Mouse (Mus musculus) intestine, embryonic 14.5 days (tissue): ENCODE measurements around the gene Bricd5. TPM values are rescaled to one million over a fixed set of nuclear protein-coding genes. Genes with fewer than 3 reads are reported as not detected.
A peak's percentile ranks its signal among the peaks of the same experiment; 100 is the strongest.
"Not testable (repeated sequence)": the region's sequence is repeated elsewhere in the genome, so short reads cannot be mapped to it uniquely, and the experiment has no call there.

ENCODE experiments used
- ATAC-seq: fragments of 200-750 bp; cut with Nextera tagmentation; replicated peaks from 2 replicates; pipeline ENCODE4 v1.8.0; 2017; ENCODE audit warnings: low read depth, moderate number of reproducible peaks, moderate TSS enrichment, moderate library complexity; ENCODE audit not compliant: low FRiP score, low TSS enrichment
- DNase-seq: peaks from one replicate; pipeline ENCODE4 v3.0.0-alpha.2; 2018; ENCODE audit warnings: low spot score
- H3K27ac ChIP-seq: fragments of 300-500 bp; sonication (generic); 2 replicates; pipeline ENCODE4 v1.5.1; 2014; ENCODE audit warnings: low read depth, mild to moderate bottlenecking, control low read depth
- H3K27me3 ChIP-seq: fragments of 300-500 bp; sonication (generic); replicated peaks from 2 replicates; pipeline ENCODE4 v1.6.1; 2014; ENCODE audit warnings: low read length, control low read depth; ENCODE audit not compliant: control insufficient read depth, insufficient read depth
- H3K36me3 ChIP-seq: fragments of 300-500 bp; sonication (generic); 2 replicates; pipeline ENCODE4 v1.6.1; 2014; ENCODE audit warnings: low read length, control low read depth; ENCODE audit not compliant: control insufficient read depth, insufficient read depth
- H3K4me1 ChIP-seq: fragments of 300-500 bp; sonication (generic); replicated peaks from 2 replicates; pipeline ENCODE4 v1.6.1; 2014; ENCODE audit warnings: low read length, control low read depth, mixed read lengths; ENCODE audit not compliant: control insufficient read depth, insufficient read depth
- H3K4me2 ChIP-seq: fragments of 300-500 bp; sonication (generic); 2 replicates; pipeline ENCODE4 v1.6.1; 2014; ENCODE audit warnings: low read length
- H3K4me3 ChIP-seq: fragments of 300-500 bp; sonication (generic); 2 replicates; pipeline ENCODE4 v1.5.1; 2014; ENCODE audit warnings: low read depth, low read length, control low read depth, mixed read lengths
- H3K9ac ChIP-seq: fragments of 300-500 bp; sonication (generic); 2 replicates; pipeline ENCODE4 v1.6.1; 2014; ENCODE audit warnings: mild to moderate bottlenecking, low read length
- H3K9me3 ChIP-seq: fragments of 300-500 bp; sonication (generic); 2 replicates; pipeline ENCODE4 v1.6.1; 2016; ENCODE audit warnings: low read length, control low read depth; ENCODE audit not compliant: control insufficient read depth
- WGBS: fragments of 180-500 bp; shearing (Covaris S2); extraction: QIAGEN DNeasy Blood & Tissue Kit; methylation state at CpG from one replicate; pipeline ENCODE4 v1.1.7; 2014; 5-methylcytosine and 5-hydroxymethylcytosine counted together
- polyA plus RNA-seq: library from polyadenylated mRNA; unstranded; fragments of >200 nt; fragmentation: Nextera tagmentation; extraction: Ambion mirVana; gene quantifications from 2 replicates; pipeline ENCODE4 v1.2.1, GENCODE M21; 2014

The Bricd5 gene
- 0.50 and 0.53 TPM in 2 replicates for polyA plus RNA-seq

- Histone ChIP-seq H3K4me1 (peaks cover 29% of the 10 kb centered on the region), H3K27me3 (no peaks in the 10 kb centered on the region), H3K4me3 (no peak within 1 kb of the TSS), H3K36me3 (peaks cover 44% of the 10 kb centered on the region), H3K9me3 (no peaks in the 10 kb centered on the region), H3K27ac (peak within 1 kb of the TSS; percentile 40; the same call in 1 of the 2 replicates), H3K4me2 (peak within 1 kb of the TSS; percentile 97), H3K9ac (no peak within 1 kb of the TSS)
- DNase-seq, result no peak
- WGBS, result 74% methylated on average over 6 of the region's 6 CpGs
- ATAC-seq, result no peak
These were observed at the start of gene Bricd5 for GRCm38 (mm10) chr17:24473612-24474275. Gene Bricd5 (plus strand): TSS chr17:24473884.

- WGBS, result 94% methylated on average over 5 of the region's 5 CpGs
- Histone ChIP-seq H3K9me3 (no peaks in the 10 kb centered on the region), H3K36me3 (peaks cover 60% of the 10 kb centered on the region)
These were observed 49.2 kb upstream of the Bricd5 start for GRCm38 (mm10) chr17:24424489-24424888.

GRCm38 (mm10) chr17:24425326-24425725 is 48.4 kb upstream of the Bricd5 start:
- not testable (repeated sequence) for ATAC-seq, H3K4me1 ChIP-seq, H3K4me3 ChIP-seq, H3K27ac ChIP-seq, H3K9ac ChIP-seq, DNase-seq, H3K4me2 ChIP-seq, H3K9me3 ChIP-seq, H3K27me3 ChIP-seq
- WGBS, result 83% methylated on average over 5 of the region's 8 CpGs
- H3K36me3 ChIP-seq, result peaks cover 51% of the 10 kb centered on the region

More at GRCm38 (mm10) chr17:24424489-24424888, 49.2 kb upstream of the Bricd5 start:
- Histone ChIP-seq H3K4me2 (no peak overlapping the region), H3K27me3 (no peaks in the 10 kb centered on the region), H3K9ac (no peak overlapping the region), H3K4me3 (no peak overlapping the region), H3K27ac (no peak overlapping the region), H3K4me1 (peaks cover 5% of the 10 kb centered on the region)
- no peak for DNase-seq
- no peak for ATAC-seq

- no peak overlapping the region for H3K9ac ChIP-seq
- peaks cover 46% of the 10 kb centered on the region for H3K36me3 ChIP-seq
- no peak overlapping the region for H3K4me3 ChIP-seq
- ATAC-seq (0 out of 2 replicates have a peak, but pooled peaks have one; percentile 0), DNase-seq (no peak)
- peak overlapping the region; percentile 93; the same call in 1 of the 2 replicates for H3K27ac ChIP-seq
- no peaks in the 10 kb centered on the region for H3K9me3 ChIP-seq
- no peaks in the 10 kb centered on the region for H3K27me3 ChIP-seq
- H3K4me1 ChIP-seq, result peaks cover 5% of the 10 kb centered on the region
- H3K4me2 ChIP-seq, result no peak overlapping the region; the same call in 1 of the 2 replicates
- 86% methylated on average over 7 of the region's 7 CpGs for WGBS
These were observed 47.8 kb upstream of the Bricd5 start for GRCm38 (mm10) chr17:24425905-24426304.

GRCm38 (mm10) chr17:24426471-24427169 is 47.1 kb upstream of the Bricd5 start, which contains the start of gene Eci1:
Gene Eci1 (plus strand): TSS chr17:24426641.
- under 1% methylated on average over 48 of the region's 48 CpGs for WGBS
- H3K9ac ChIP-seq, result peak within 1 kb of the TSS; percentile 86
- peak within 1 kb of the TSS; percentile 74 for H3K4me2 ChIP-seq
- peaks cover 5% of the 10 kb centered on the region for H3K4me1 ChIP-seq
- ATAC-seq (peak; percentile 98), DNase-seq (peak; percentile 91)
- H3K36me3 ChIP-seq, result peaks cover 38% of the 10 kb centered on the region
- peak within 1 kb of the TSS; percentile 83 for H3K4me3 ChIP-seq
- H3K27ac ChIP-seq, result peak within 1 kb of the TSS; percentile 93
- no peaks in the 10 kb centered on the region for H3K9me3 ChIP-seq
- no peaks in the 10 kb centered on the region for H3K27me3 ChIP-seq

GRCm38 (mm10) chr17:24427170-24427557 is 46.5 kb upstream of the Bricd5 start:
- Histone ChIP-seq H3K4me3 (peak overlapping the region; percentile 83), H3K9me3 (no peaks in the 10 kb centered on the region), H3K36me3 (peaks cover 33% of the 10 kb centered on the region), H3K27ac (peak overlapping the region; percentile 93), H3K9ac (peak overlapping the region; percentile 86), H3K4me2 (peak overlapping the region; percentile 74), H3K27me3 (no peaks in the 10 kb centered on the region), H3K4me1 (peaks cover 5% of the 10 kb centered on the region)
- 5% methylated on average over 8 of the region's 8 CpGs for WGBS
- DNase-seq, result peak; percentile 56
- no peak; the same call in 1 of the 2 replicates for ATAC-seq

- 83% methylated on average over 14 of the region's 14 CpGs for WGBS
These were observed 44.3 kb upstream of the Bricd5 start for GRCm38 (mm10) chr17:24429201-24429983.

GRCm38 (mm10) chr17:24437016-24437415 is 36.7 kb upstream of the Bricd5 start:
- no peaks in the 10 kb centered on the region for H3K4me1 ChIP-seq
- no peaks in the 10 kb centered on the region for H3K9me3 ChIP-seq
- H3K27me3 ChIP-seq, result no peaks in the 10 kb centered on the region
- DNase-seq (peak; percentile 63), ATAC-seq (peak; percentile 32; the same call in 1 of the 2 replicates)
- WGBS, result 69% methylated on average over 5 of the region's 5 CpGs
- no peak overlapping the region for H3K4me2 ChIP-seq
- H3K9ac ChIP-seq, result no peak overlapping the region
- no peak overlapping the region for H3K4me3 ChIP-seq
- peaks cover 72% of the 10 kb centered on the region for H3K36me3 ChIP-seq
- no peak overlapping the region for H3K27ac ChIP-seq

More at GRCm38 (mm10) chr17:24429201-24429983, 44.3 kb upstream of the Bricd5 start:
- peaks cover 5% of the 10 kb centered on the region for H3K4me1 ChIP-seq
- DNase-seq (no peak), ATAC-seq (no peak)
- no peak overlapping the region for H3K4me2 ChIP-seq
- H3K9me3 ChIP-seq, result no peaks in the 10 kb centered on the region
- H3K36me3 ChIP-seq, result peaks cover 17% of the 10 kb centered on the region
- H3K27ac ChIP-seq, result no peak overlapping the region
- no peak overlapping the region for H3K4me3 ChIP-seq
- H3K9ac ChIP-seq, result no peak overlapping the region
- H3K27me3 ChIP-seq, result no peaks in the 10 kb centered on the region
